Mouse (Mus musculus): ENCODE results near the gene Vmn1r149.
"Not testable (repeated sequence)": the region's sequence is repeated elsewhere in the genome, so short reads cannot be mapped to it uniquely, and the experiment has no call there.

Vmn1r149 gene

GRCm38 (mm10) chr7:22438129-22438528 lies at the start of gene Vmn1r149:
TSS of gene Vmn1r149 (minus strand) at chr7:22438229.
- DNase-seq (ENCODE audit: low read depth, low spot score), result not testable (repeated sequence)

- not testable (repeated sequence) for DNase-seq (ENCODE audit: low read depth, low spot score)
Observed at GRCm38 (mm10) chr7:22463975-22464374, 25.9 kb upstream of the Vmn1r149 start, which contains the start of gene Gm10665. TSS of gene Gm10665 (minus strand) at chr7:22464075.

DNA sequence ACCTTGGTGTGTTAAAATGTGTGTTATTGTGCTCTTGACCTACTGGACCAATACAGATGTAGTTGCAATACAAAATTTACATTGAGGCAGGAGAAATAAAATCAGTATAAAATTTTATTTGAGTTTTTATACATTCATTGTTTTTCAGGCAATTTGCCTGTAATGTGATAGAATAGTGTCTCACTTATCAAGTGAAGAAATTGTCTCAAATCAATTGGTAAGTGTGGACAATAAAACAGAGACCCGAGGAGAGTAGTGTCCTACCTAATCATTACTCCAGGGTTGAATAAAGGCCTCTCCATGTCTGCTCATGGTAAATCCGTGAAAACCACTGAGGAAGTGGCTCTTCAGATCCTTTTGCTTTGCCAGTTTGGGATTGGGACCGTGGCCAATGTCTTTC lies 24.7 kb downstream of the Vmn1r149 start, which contains the start of gene Vmn1r148:
Gene Vmn1r148, plus strand, starts transcription at position 301 of the 400 bp plus-strand sequence.
- not testable (repeated sequence) for DNase-seq (ENCODE audit: low read depth, low spot score)
